Mouse (Mus musculus): Measurements from ENCODE around the gene Mynn. TPM values are rescaled to one million over a fixed set of nuclear protein-coding genes. Genes with fewer than 3 reads are reported as not detected.

Mynn gene
- polyA plus RNA-seq, 1 experiment from 2014 or later = 26.7 TPM

DNA sequence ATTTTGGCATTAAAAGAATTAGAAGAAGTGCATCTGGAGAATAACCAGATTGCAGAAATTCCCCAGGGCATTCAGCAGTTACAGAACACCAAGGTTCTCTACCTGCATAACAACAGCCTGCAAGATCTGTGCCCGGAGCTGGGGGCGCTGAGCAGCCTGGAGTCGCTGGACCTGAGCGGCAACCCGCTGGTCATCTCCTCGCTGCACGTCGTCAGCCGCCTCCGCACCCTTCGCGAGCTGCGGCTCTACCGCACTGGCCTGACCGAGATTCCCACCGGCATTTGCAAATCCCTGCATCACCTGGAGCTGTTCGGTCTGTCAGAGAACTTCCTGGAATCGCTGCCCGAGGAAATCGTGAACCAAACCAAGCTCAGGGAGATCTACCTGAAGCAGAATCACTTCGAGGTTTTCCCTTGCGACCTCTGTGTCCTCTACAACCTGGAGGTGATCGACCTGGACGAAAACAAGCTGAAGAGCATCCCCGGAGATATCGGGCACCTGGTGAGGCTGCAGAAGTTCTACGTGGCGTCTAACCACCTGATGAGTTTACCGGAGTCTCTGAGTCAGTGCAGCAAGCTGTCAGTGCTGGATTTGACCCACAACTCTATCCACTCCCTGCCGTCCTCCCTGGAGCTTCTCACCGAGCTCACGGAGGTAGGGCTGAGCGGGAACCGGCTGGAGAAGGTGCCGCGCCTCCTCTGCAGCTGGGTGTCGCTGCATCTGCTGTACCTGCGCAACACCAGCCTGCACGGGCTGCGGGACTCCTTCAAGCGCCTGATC, 48.4 kb downstream of the Mynn start:
- no peaks in the 10 kb centered on the region for H3K4me1 ChIP-seq (replicated peaks; ENCODE audit: control insufficient read depth, insufficient read depth, low read length)
- no peaks in the 10 kb centered on the region for H3K36me3 ChIP-seq (ENCODE audit: control insufficient read depth, insufficient read depth, low read length)
- DNase-seq (ENCODE audit: low spot score) (peak; percentile 73), ATAC-seq (replicated peaks; ENCODE audit: low FRiP score, low TSS enrichment, low read depth) (peak; percentile 67; the same call in 1 of the 2 replicates)
- H3K4me3 ChIP-seq (ENCODE audit: low read depth, low read length) = peak overlapping the region; percentile 25
- under 1% methylated on average over 41 of the region's 41 CpGs for whole genome bisulfite sequencing
- peak overlapping the region; percentile 78 for H3K4me2 ChIP-seq (ENCODE audit: low read length)
- H3K27me3 ChIP-seq (replicated peaks; ENCODE audit: control insufficient read depth, insufficient read depth, low read length) = peaks cover 22% of the 10 kb centered on the region
- no peak overlapping the region for H3K9ac ChIP-seq (ENCODE audit: low read length)
- no peak overlapping the region for H3K27ac ChIP-seq (ENCODE audit: low read depth)
- no peaks in the 10 kb centered on the region for H3K9me3 ChIP-seq (ENCODE audit: control insufficient read depth, low read length)

DNA sequence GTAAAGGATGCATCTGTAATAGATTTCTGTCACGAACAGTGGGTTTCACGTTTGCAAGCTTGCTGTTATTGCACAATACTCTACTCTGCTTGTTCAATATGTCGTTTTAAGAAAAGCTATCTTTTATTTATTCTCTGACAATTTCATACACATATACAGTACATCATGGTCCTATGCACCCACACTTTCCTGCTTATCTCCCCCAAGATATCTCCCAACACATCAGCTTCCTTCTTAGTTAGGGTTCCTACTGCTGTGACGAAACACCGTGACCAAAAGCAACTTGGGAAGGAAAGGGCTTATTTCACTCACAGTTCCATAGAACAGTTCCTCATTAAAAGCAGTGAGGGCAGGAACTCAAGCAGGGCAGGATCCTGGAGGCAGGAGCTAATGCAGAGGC, 54.1 kb downstream of the Mynn start:
- WGBS = 90% methylated on average over 5 of the region's 5 CpGs
- Histone ChIP-seq H3K9me3 (ENCODE audit: control insufficient read depth, low read length) (no peaks in the 10 kb centered on the region), H3K27me3 (replicated peaks; ENCODE audit: control insufficient read depth, insufficient read depth, low read length) (0 out of 2 replicates have a peak, but pooled peaks cover 2% of the 10 kb centered on the region), H3K9ac (ENCODE audit: low read length) (no peak overlapping the region), H3K36me3 (ENCODE audit: control insufficient read depth, insufficient read depth, low read length) (no peaks in the 10 kb centered on the region), H3K4me3 (ENCODE audit: low read depth, low read length) (no peak overlapping the region), H3K27ac (ENCODE audit: low read depth) (no peak overlapping the region), H3K4me2 (ENCODE audit: low read length) (no peak overlapping the region), H3K4me1 (replicated peaks; ENCODE audit: control insufficient read depth, insufficient read depth, low read length) (no peaks in the 10 kb centered on the region)
- DNase-seq (ENCODE audit: low spot score) (no peak), ATAC-seq (replicated peaks; ENCODE audit: low FRiP score, low TSS enrichment, low read depth) (no peak)

DNA sequence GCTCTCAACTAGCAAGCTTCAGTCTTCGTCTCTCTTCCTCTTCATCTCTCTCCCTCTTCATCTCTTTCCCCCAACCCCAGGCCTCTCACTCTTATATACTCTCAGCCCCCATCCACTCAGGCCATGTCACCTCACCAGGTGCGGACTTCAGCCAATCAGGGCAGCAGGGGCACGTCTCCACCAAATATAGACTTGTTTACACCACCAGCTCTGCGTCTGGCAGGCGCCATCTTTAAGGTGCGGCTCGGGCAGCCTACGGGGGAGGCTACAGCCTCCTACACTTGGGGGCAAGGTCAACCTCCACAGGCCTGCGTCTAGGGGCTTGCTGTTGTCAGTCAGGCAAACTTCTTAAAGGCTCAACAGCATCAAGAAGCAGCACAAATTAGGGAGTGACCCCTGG, 56.6 kb downstream of the Mynn start:
- DNase-seq (ENCODE audit: low spot score) = no peak
- H3K4me2 ChIP-seq (ENCODE audit: low read length) = no peak overlapping the region
- no peak overlapping the region for H3K27ac ChIP-seq (ENCODE audit: low read depth)
- H3K27me3 ChIP-seq (replicated peaks; ENCODE audit: control insufficient read depth, insufficient read depth, low read length) = no peaks in the 10 kb centered on the region
- no peaks in the 10 kb centered on the region for H3K9me3 ChIP-seq (ENCODE audit: control insufficient read depth, low read length)
- H3K36me3 ChIP-seq (ENCODE audit: control insufficient read depth, insufficient read depth, low read length) = no peaks in the 10 kb centered on the region
- no peak overlapping the region for H3K9ac ChIP-seq (ENCODE audit: low read length)
- no peak for ATAC-seq (replicated peaks; ENCODE audit: low FRiP score, low TSS enrichment, low read depth)
- no peak overlapping the region for H3K4me3 ChIP-seq (ENCODE audit: low read depth, low read length)
- 78% methylated on average over 9 of the region's 9 CpGs for WGBS
- H3K4me1 ChIP-seq (replicated peaks; ENCODE audit: control insufficient read depth, insufficient read depth, low read length) = no peaks in the 10 kb centered on the region

Other genes with a start within 250 kb of the Mynn start
- 15.2 and 17.6 TPM in 2 replicates for gene Mecom, start 54.1 kb upstream of the Mynn start, polyA plus RNA-seq (2014; fragmentation: Nextera tagmentation; extraction: Ambion mirVana)
- gene Actrt3, start 2.1 kb upstream of the Mynn start, polyA plus RNA-seq (2014; fragmentation: Nextera tagmentation; extraction: Ambion mirVana) = 0.09 and 0.23 TPM in 2 replicates
- gene Lrriq4, start 42.4 kb downstream of the Mynn start, polyA plus RNA-seq (2014; fragmentation: Nextera tagmentation; extraction: Ambion mirVana) = not detected in 2 replicates
- gene Lrrc34, start 45.8 kb downstream of the Mynn start, polyA plus RNA-seq (2014; fragmentation: Nextera tagmentation; extraction: Ambion mirVana) = 0.49 and 0.60 TPM in 2 replicates
- 0.20 and 0.66 TPM in 2 replicates for gene Lrrc31, start 97.8 kb downstream of the Mynn start, polyA plus RNA-seq (2014; fragmentation: Nextera tagmentation; extraction: Ambion mirVana)
- not detected in 2 replicates for gene Samd7, start 144.2 kb downstream of the Mynn start, polyA plus RNA-seq (2014; fragmentation: Nextera tagmentation; extraction: Ambion mirVana)
- 73.9 and 76.5 TPM in 2 replicates for gene Sec62, start 190.8 kb downstream of the Mynn start, polyA plus RNA-seq (2014; fragmentation: Nextera tagmentation; extraction: Ambion mirVana)